Mouse (Mus musculus) midbrain, embryonic 14.5 days (tissue): ENCODE measurements around the gene 4930555G01Rik. TPM values are rescaled to one million over a fixed set of nuclear protein-coding genes. Genes with fewer than 3 reads are reported as not detected.
"Not testable (repeated sequence)": the region's sequence is repeated elsewhere in the genome, so short reads cannot be mapped to it uniquely, and the experiment has no call there.

ENCODE experiments used
- ATAC-seq: fragments of 200-750 bp; cut with Nextera tagmentation; 2 replicates; pipeline ENCODE4 v1.8.0; 2017; ENCODE audit warnings: moderate number of reproducible peaks, moderate library complexity; ENCODE audit not compliant: low FRiP score, low TSS enrichment
- DNase-seq: peaks from one replicate; pipeline ENCODE4 v3.0.0-alpha.2; 2015
- H3K27ac ChIP-seq: fragments of 300-500 bp; sonication (generic); replicated peaks from 2 replicates; pipeline ENCODE4 v1.5.1; 2014; ENCODE audit warnings: mild to moderate bottlenecking, low read depth, low read length, moderate library complexity
- H3K27me3 ChIP-seq: fragments of 300-500 bp; sonication (generic); 2 replicates; pipeline ENCODE4 v1.6.1; 2014; ENCODE audit warnings: low read length, control low read depth, mixed read lengths; ENCODE audit not compliant: control insufficient read depth, insufficient read depth
- H3K36me3 ChIP-seq: fragments of 300-500 bp; sonication (generic); 2 replicates; pipeline ENCODE4 v1.6.1; 2014; ENCODE audit warnings: low read length, control low read depth; ENCODE audit not compliant: control insufficient read depth, insufficient read depth
- H3K4me1 ChIP-seq: fragments of 300-500 bp; sonication (generic); 2 replicates; pipeline ENCODE4 v1.6.1; 2014; ENCODE audit warnings: mild to moderate bottlenecking, antibody characterized with exemption, low read length, control low read depth; ENCODE audit not compliant: control insufficient read depth, insufficient read depth
- H3K4me2 ChIP-seq: fragments of 300-500 bp; sonication (generic); 2 replicates; pipeline ENCODE4 v1.6.1; 2014; ENCODE audit warnings: mild to moderate bottlenecking, low read length, moderate library complexity
- H3K4me3 ChIP-seq: fragments of 300-500 bp; sonication (generic); replicated peaks from 2 replicates; pipeline ENCODE4 v1.5.1; 2014; ENCODE audit warnings: low read depth, low read length
- H3K9ac ChIP-seq: fragments of 300-500 bp; sonication (generic); replicated peaks from 2 replicates; pipeline ENCODE4 v1.6.1; 2014; ENCODE audit warnings: mild to moderate bottlenecking, low read length, moderate library complexity
- H3K9me3 ChIP-seq: fragments of 300-500 bp; sonication (generic); 2 replicates; pipeline ENCODE4 v1.6.1; 2016; ENCODE audit warnings: low read length, control low read depth, mixed read lengths; ENCODE audit not compliant: control insufficient read depth
- WGBS: fragments of 180-500 bp; shearing (Covaris S2); extraction: QIAGEN DNeasy Blood & Tissue Kit; methylation state at CpG from one replicate; pipeline ENCODE4 v1.1.7; 2014; 5-methylcytosine and 5-hydroxymethylcytosine counted together
- polyA plus RNA-seq: library from polyadenylated mRNA; unstranded; fragments of >200 nt; fragmentation: Nextera tagmentation; extraction: Ambion mirVana; gene quantifications from 2 replicates; pipeline ENCODE4 v1.2.1, GENCODE M21; 2014

The 4930555G01Rik gene
- polyA plus RNA-seq: not detected in 2 replicates

DNA sequence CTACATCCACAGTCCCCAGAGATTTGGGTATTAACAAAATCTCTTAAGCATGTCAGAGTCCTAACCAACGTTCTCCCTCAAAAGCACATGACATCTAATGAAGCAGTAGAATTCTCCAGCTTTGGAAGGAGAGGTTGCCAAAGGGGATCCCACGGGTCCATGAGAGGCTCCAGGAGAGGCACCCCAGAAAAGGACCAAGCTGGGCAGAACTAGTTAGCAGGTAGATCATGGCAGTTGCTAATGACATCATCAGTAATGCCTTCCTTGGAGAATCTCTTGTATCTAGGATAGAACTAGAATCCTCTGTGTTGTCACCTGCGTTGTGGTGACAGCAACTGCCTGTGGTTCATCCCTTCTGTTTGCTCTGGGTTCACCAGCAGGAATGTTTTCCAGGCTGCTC is at the start of gene 4930555G01Rik:
Gene 4930555G01Rik (plus strand): TSS at position 301 of the 400 bp plus-strand sequence.
- H3K4me1 ChIP-seq, H3K36me3 ChIP-seq, ATAC-seq, H3K27ac ChIP-seq, H3K4me2 ChIP-seq, H3K9ac ChIP-seq, H3K9me3 ChIP-seq, H3K27me3 ChIP-seq, DNase-seq, H3K4me3 ChIP-seq: not testable (repeated sequence)
- WGBS: no CpG with 5 or more reads among the region's 3 CpGs

DNA sequence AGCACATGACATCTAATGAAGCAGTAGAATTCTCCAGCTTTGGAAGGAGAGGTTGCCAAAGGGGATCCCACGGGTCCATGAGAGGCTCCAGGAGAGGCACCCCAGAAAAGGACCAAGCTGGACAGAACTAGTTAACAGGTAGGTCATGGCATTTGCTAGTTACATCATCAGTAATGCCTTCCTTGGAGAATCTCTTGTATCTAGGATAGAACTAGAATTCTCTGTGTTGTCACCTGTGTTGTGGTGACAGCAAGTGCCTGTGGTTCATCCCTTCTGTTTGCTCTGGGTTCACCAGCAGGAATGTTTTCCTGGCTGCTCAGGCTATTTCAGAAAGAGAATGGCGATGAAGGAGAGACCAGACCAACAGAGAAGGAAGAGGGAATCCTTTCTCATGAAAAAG is 34.8 kb upstream of the 4930555G01Rik start, which contains the start of gene Gm3298:
Gene Gm3298 (plus strand): TSS at position 301 of the 400 bp plus-strand sequence.
- not testable (repeated sequence) for H3K9ac ChIP-seq, H3K27me3 ChIP-seq, H3K36me3 ChIP-seq, ATAC-seq, H3K27ac ChIP-seq, DNase-seq, H3K4me2 ChIP-seq, H3K4me3 ChIP-seq, H3K9me3 ChIP-seq, H3K4me1 ChIP-seq
- 60% methylated on average over 1 of the region's 2 CpGs for WGBS

DNA sequence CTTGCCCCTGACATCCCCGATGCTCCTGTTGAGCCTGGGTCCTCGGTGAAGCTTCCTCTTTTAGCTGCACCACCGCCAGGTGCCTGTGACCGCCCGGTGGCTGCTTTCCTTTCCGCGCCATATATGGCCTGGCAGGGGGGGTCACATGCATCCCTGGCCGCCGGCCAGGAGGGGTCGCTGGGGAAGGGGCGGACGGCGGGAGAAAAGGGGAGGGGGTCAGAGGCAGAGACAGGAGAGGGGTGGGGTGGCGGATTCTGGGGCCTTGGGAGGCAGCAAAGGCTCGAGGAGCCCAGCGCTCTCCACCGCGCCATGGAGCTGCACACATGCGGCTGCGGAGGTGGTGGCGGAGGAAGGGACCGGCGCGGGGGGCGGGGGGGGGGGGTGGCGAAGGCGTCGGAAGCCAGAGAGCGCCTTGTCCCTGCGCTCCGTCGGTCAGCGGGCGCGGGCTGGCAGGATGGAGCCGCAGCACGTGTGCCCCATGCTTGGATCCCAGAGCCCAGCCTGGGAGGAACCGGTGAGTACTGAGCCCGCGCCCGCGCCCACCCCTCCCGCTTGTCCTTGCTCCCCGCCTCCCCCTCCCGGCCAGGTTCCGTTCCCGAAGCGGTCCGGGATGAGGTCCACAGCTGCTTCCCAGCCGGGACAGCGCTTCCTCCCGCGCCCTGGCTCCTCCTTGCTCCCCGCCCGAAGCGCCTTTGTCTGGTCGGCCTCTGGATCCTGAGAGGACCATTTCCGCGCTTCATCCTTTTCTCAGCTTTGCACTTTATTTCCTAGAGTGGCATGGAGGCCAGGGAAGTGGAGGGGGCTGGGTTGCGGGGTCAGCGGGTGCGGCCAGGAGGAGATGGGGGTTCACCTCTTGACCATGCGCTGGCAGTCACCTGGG is 20.4 kb downstream of the 4930555G01Rik start, which contains the start of gene Gm8281:
Gene Gm8281 (plus strand): TSS at position 430 of the 880 bp plus-strand sequence.
- H3K9ac ChIP-seq: peak within 1 kb of the TSS; percentile 63
- peak; percentile 64 for DNase-seq
- H3K4me3 ChIP-seq: peak within 1 kb of the TSS; percentile 41
- H3K4me2 ChIP-seq: peak within 1 kb of the TSS; percentile 49
- not testable (repeated sequence) for H3K4me1 ChIP-seq, ATAC-seq, H3K27ac ChIP-seq, H3K27me3 ChIP-seq, H3K36me3 ChIP-seq, H3K9me3 ChIP-seq
- under 1% methylated on average over 20 of the region's 63 CpGs for WGBS

Other genes starting within 250 kb of the 4930555G01Rik start
- not detected in 2 replicates for gene Gm3269, start 212.5 kb upstream of the 4930555G01Rik start, polyA plus RNA-seq
- 3.0 and 4.4 TPM in 2 replicates for gene Gm3264, start 195.1 kb upstream of the 4930555G01Rik start, polyA plus RNA-seq
- gene Gm3278, start 158.2 kb upstream of the 4930555G01Rik start, polyA plus RNA-seq: not detected in 2 replicates
- not detected in 2 replicates for gene Gm8297, start 66.7 kb upstream of the 4930555G01Rik start, polyA plus RNA-seq
- gene Gm3298, start 34.7 kb upstream of the 4930555G01Rik start, polyA plus RNA-seq: not detected in 2 replicates
- 11.2 and 18.7 TPM in 2 replicates for gene Gm8281, start 20.4 kb downstream of the 4930555G01Rik start, polyA plus RNA-seq
- gene Gm8279, start 80.9 kb downstream of the 4930555G01Rik start, polyA plus RNA-seq: 0.45 TPM in 1 of 2 replicates, not detected in the other
- not detected in 2 replicates for gene Gm3317, start 113.9 kb downstream of the 4930555G01Rik start, polyA plus RNA-seq
- gene Gm8271, start 135.2 kb downstream of the 4930555G01Rik start, polyA plus RNA-seq: not detected in 2 replicates
- gene Gm3526, start 210.0 kb downstream of the 4930555G01Rik start, polyA plus RNA-seq: 0.26 TPM in 1 of 2 replicates, not detected in the other